Mouse (Mus musculus): ENCODE measurements at regions not wholly inside any gene's neighbourhood (a gene's known extent, or its start where the extent isn't known, plus 50 kb on each side); places are given as distances from the start of the nearest gene placed in this dataset.

GRCm38 (mm10) chr5:126088251-126088914 is 556.8 kb downstream of the Tmem132b start:
- no peak for TF ChIP-seq FLI1 (IDR thresholded peaks at IDR 0.05; ENCODE audit: low read length)
- TF ChIP-seq GATA1 (IDR thresholded peaks at IDR 0.05; ENCODE audit: borderline replicate concordance, low read length) = no peak
- Histone ChIP-seq H3K36me3 (replicated peaks; ENCODE audit: low read length) (no peaks in the 10 kb centered on the region), H3K27me3 (replicated peaks) (no peaks in the 10 kb centered on the region), H3K4me3 (replicated peaks) (no peak overlapping the region), H3K4me1 (no peaks in the 10 kb centered on the region), H3K9me3 (peaks cover 79% of the 10 kb centered on the region)

DNA sequence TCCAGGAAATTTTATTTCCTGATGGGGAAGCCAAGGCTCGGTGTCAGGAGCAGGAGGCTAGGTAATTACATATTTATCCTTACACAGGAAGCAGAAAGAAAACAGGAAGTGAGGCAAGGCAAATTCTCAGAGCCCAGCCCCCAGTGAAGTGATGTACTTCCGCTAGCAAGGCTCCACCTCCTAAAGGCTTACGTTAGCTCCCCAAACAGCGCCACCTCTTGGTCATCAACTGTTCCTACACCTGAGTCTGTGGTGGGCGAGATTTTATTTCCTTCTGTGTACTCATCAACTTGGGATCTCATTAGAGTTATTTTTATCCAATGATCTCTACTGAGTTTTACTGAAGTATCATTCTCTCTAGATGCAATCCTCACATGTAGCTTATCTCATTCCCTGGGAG is 561.6 kb downstream of the Tmem132b start:
- Histone ChIP-seq H3K27me3 (replicated peaks) (no peaks in the 10 kb centered on the region), H3K36me3 (replicated peaks; ENCODE audit: low read length) (no peaks in the 10 kb centered on the region), H3K4me3 (replicated peaks) (no peak overlapping the region), H3K9me3 (peaks cover 68% of the 10 kb centered on the region), H3K4me1 (no peaks in the 10 kb centered on the region)
- TF ChIP-seq FLI1 (IDR thresholded peaks at IDR 0.05; ENCODE audit: low read length) (no peak), GATA1 (IDR thresholded peaks at IDR 0.05; ENCODE audit: borderline replicate concordance, low read length) (no peak)

- TF ChIP-seq FLI1 (IDR thresholded peaks at IDR 0.05; ENCODE audit: low read length) (no peak), GATA1 (IDR thresholded peaks at IDR 0.05; ENCODE audit: borderline replicate concordance, low read length) (no peak)
- no peak overlapping the region for H3K4me3 ChIP-seq (replicated peaks)
- no peaks in the 10 kb centered on the region for H3K36me3 ChIP-seq (replicated peaks; ENCODE audit: low read length)
- peaks cover 72% of the 10 kb centered on the region for H3K9me3 ChIP-seq
- no peaks in the 10 kb centered on the region for H3K4me1 ChIP-seq
- H3K27me3 ChIP-seq (replicated peaks) = no peaks in the 10 kb centered on the region
These were observed 565.2 kb downstream of the Tmem132b start for GRCm38 (mm10) chr5:126096616-126097261.

DNA sequence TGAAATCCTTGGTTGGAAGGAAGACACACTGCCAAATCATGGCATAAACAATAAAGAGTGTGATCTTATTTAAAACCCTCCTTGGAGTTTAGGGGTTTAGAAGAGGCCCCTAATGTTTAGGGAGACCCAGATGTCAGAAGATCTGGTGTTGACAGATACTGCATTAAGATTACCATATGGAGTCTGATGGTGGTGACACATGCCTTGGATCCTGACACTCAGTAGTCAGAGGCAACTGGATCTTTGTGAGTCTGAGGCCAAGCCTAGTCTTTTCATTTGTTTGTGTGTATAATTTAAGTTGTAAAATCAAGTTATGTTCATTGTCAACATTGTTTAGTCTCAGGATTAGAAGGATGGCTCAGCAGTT is 565.7 kb downstream of the Tmem132b start:
- no peak overlapping the region for H3K4me3 ChIP-seq (replicated peaks)
- H3K4me1 ChIP-seq = no peaks in the 10 kb centered on the region
- H3K9me3 ChIP-seq = peaks cover 72% of the 10 kb centered on the region
- no peaks in the 10 kb centered on the region for H3K27me3 ChIP-seq (replicated peaks)
- no peak for TF ChIP-seq FLI1 (IDR thresholded peaks at IDR 0.05; ENCODE audit: low read length)
- no peak for TF ChIP-seq GATA1 (IDR thresholded peaks at IDR 0.05; ENCODE audit: borderline replicate concordance, low read length)
- no peaks in the 10 kb centered on the region for H3K36me3 ChIP-seq (replicated peaks; ENCODE audit: low read length)

DNA sequence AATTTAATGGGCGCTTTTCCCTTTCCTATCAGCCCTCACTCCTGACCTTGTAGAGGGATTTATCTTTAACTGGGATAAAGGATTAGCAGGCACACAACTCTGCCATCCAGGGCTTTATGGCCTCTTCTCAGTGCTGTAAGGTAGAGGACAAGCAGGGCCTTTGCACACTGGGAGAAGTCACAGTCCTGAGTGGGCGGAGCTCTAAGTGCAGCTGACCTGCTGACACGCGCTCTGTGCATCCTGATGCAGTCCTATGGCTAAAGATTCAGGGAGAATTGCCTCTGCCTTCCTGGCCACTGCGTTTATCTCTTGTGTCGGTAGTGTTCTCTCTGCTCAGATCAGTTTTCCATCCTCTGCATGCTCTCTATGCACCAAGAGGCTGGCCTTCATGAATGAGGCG is 566.9 kb downstream of the Tmem132b start:
- Histone ChIP-seq H3K27me3 (replicated peaks) (no peaks in the 10 kb centered on the region), H3K4me1 (no peaks in the 10 kb centered on the region), H3K4me3 (replicated peaks) (no peak overlapping the region), H3K36me3 (replicated peaks; ENCODE audit: low read length) (no peaks in the 10 kb centered on the region), H3K9me3 (peaks cover 72% of the 10 kb centered on the region)
- TF ChIP-seq FLI1 (IDR thresholded peaks at IDR 0.05; ENCODE audit: low read length) (no peak), GATA1 (IDR thresholded peaks at IDR 0.05; ENCODE audit: borderline replicate concordance, low read length) (no peak)

DNA sequence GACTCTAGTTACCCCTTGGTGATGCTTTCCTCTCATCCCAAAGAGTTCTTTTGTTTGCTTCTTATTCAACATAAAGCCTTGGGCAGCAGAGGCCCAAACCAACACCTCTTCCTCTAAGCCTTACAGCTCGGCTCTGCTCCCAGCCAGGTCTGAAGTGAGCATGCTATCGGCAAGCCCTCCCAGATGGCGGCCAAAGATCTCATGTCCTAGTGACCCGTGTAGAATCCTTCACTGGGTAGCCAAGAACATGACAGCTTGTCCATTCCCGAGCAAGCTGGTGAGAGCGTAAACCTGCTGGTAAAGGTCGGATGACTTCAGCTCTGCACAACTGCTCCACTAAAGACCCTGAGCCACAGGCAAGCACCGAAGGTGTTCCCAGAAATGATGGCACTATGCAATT is 568.4 kb downstream of the Tmem132b start:
- Histone ChIP-seq H3K4me1 (no peaks in the 10 kb centered on the region), H3K9me3 (peaks cover 68% of the 10 kb centered on the region), H3K27me3 (replicated peaks) (no peaks in the 10 kb centered on the region), H3K36me3 (replicated peaks; ENCODE audit: low read length) (no peaks in the 10 kb centered on the region), H3K4me3 (replicated peaks) (no peak overlapping the region)
- TF ChIP-seq FLI1 (IDR thresholded peaks at IDR 0.05; ENCODE audit: low read length) (no peak), GATA1 (IDR thresholded peaks at IDR 0.05; ENCODE audit: borderline replicate concordance, low read length) (no peak)

- Histone ChIP-seq H3K36me3 (replicated peaks; ENCODE audit: low read length) (no peaks in the 10 kb centered on the region), H3K4me3 (replicated peaks) (no peak overlapping the region), H3K9me3 (peaks cover 64% of the 10 kb centered on the region), H3K27me3 (replicated peaks) (no peaks in the 10 kb centered on the region), H3K4me1 (no peaks in the 10 kb centered on the region)
- TF ChIP-seq FLI1 (IDR thresholded peaks at IDR 0.05; ENCODE audit: low read length) = no peak
- TF ChIP-seq GATA1 (IDR thresholded peaks at IDR 0.05; ENCODE audit: borderline replicate concordance, low read length) = no peak
These were observed 572.9 kb downstream of the Tmem132b start for GRCm38 (mm10) chr5:126104464-126104863.

DNA sequence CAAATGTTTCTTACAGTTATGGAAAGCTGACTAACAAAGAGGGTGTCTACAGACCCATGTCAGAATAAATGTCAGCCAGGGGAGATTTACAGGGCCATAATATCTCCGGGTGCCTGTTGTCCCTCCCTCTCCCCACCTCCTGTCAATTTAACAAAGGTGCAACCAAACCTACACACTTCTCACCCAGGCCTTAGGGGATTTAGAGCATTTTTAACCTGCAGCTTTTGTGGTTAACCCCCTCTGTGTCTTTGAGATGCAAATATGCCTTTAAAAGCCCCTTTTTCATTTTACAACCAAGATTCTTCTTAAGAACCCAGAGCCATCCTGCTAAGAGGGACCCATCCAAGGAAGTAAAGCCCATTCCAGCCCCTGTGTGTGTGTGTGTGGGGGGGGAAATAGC is 573.3 kb downstream of the Tmem132b start:
- Histone ChIP-seq H3K4me3 (replicated peaks) (no peak overlapping the region), H3K27me3 (replicated peaks) (no peaks in the 10 kb centered on the region), H3K4me1 (no peaks in the 10 kb centered on the region), H3K36me3 (replicated peaks; ENCODE audit: low read length) (no peaks in the 10 kb centered on the region), H3K9me3 (peaks cover 61% of the 10 kb centered on the region)
- TF ChIP-seq FLI1 (IDR thresholded peaks at IDR 0.05; ENCODE audit: low read length) (no peak), GATA1 (IDR thresholded peaks at IDR 0.05; ENCODE audit: borderline replicate concordance, low read length) (no peak)

DNA sequence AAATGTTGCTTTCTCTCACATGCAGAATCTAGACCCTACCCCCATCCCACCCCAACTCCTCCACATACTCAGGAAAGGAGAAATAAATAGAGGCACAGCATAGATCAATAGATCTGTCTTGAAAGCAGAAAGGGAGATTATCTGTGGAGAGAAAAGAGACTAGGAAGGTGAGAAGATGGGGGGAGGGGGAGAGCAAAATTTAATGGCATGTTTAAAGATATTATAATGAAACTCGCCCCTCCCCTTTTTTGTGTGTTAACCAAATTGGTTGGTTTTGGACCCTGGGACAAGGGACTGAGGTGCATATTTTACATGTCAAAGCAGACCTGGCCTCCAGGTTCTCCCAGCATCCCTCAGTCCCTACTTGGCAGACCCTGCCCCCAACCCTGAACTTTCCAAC is 573.9 kb downstream of the Tmem132b start:
- Histone ChIP-seq H3K4me3 (replicated peaks) (no peak overlapping the region), H3K4me1 (no peaks in the 10 kb centered on the region), H3K27me3 (replicated peaks) (no peaks in the 10 kb centered on the region), H3K36me3 (replicated peaks; ENCODE audit: low read length) (no peaks in the 10 kb centered on the region), H3K9me3 (peaks cover 59% of the 10 kb centered on the region)
- no peak for TF ChIP-seq GATA1 (IDR thresholded peaks at IDR 0.05; ENCODE audit: borderline replicate concordance, low read length)
- no peak for TF ChIP-seq FLI1 (IDR thresholded peaks at IDR 0.05; ENCODE audit: low read length)

DNA sequence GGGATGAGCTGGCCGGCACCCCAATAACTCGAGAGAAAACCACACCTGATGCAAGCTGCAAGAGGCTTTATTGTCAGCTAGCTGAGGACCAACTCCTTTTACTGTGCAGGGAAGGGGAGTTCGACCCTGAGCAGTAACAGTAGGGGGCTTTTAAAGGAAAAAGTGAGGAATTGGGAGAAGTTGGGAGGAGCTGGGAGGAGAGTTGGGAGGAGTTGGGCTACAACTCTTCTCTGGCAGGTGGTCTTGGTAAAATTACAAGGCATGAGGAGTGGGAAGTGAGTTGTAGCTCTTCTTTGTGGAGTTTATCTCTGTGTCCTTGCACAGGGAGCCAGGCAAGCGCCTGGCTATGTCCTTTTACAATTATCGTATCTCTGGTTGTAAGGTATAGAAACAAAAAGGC is 575.4 kb downstream of the Tmem132b start:
- Histone ChIP-seq H3K27me3 (replicated peaks) (no peaks in the 10 kb centered on the region), H3K4me3 (replicated peaks) (no peak overlapping the region), H3K9me3 (peaks cover 50% of the 10 kb centered on the region), H3K36me3 (replicated peaks; ENCODE audit: low read length) (no peaks in the 10 kb centered on the region), H3K4me1 (no peaks in the 10 kb centered on the region)
- TF ChIP-seq GATA1 (IDR thresholded peaks at IDR 0.05; ENCODE audit: borderline replicate concordance, low read length) (no peak), FLI1 (IDR thresholded peaks at IDR 0.05; ENCODE audit: low read length) (no peak)
